Mouse (Mus musculus) hindbrain, embryonic 10.5 days (tissue): Measurements from ENCODE around the gene Mok. TPM values are rescaled to one million over a fixed set of nuclear protein-coding genes. Genes with fewer than 3 reads are reported as not detected.

Source experiments
- DNase-seq: peaks from one replicate; pipeline ENCODE4 v3.0.0-alpha.2; 2017; ENCODE audit warnings: low spot score
- H3K27ac ChIP-seq: fragments of 300-500 bp; sonication (generic); 2 replicates; pipeline ENCODE4 v1.5.1; 2016; ENCODE audit warnings: mild to moderate bottlenecking, moderate library complexity
- H3K27me3 ChIP-seq: fragments of 300-500 bp; sonication (generic); 2 replicates; pipeline ENCODE4 v1.6.1; 2016; ENCODE audit warnings: mild to moderate bottlenecking; ENCODE audit not compliant: poor library complexity, insufficient read depth, severe bottlenecking
- H3K36me3 ChIP-seq: fragments of 300-500 bp; sonication (generic); 2 replicates; pipeline ENCODE4 v1.6.1; 2016; ENCODE audit warnings: mild to moderate bottlenecking, moderate library complexity
- H3K4me1 ChIP-seq: fragments of 300-500 bp; sonication (generic); replicated peaks from 2 replicates; pipeline ENCODE4 v1.6.1; 2016; ENCODE audit warnings: mild to moderate bottlenecking
- H3K4me3 ChIP-seq: fragments of 300-500 bp; sonication (generic); 2 replicates; pipeline ENCODE4 v1.5.1; 2016; ENCODE audit warnings: mild to moderate bottlenecking, moderate library complexity
- H3K9me3 ChIP-seq: fragments of 300-500 bp; sonication (generic); 2 replicates; pipeline ENCODE4 v1.6.1; 2016; ENCODE audit warnings: mild to moderate bottlenecking, moderate library complexity
- WGBS: fragments of 180-500 bp; shearing (Covaris S2); methylation state at CpG from one replicate; pipeline ENCODE4 v1.1.7; 2016; 5-methylcytosine and 5-hydroxymethylcytosine counted together
- polyA plus RNA-seq: library from polyadenylated mRNA; unstranded; fragments of >200 nt; fragmentation: Nextera tagmentation; extraction: Ambion mirVana; gene quantifications from 2 replicates; pipeline ENCODE4 v1.2.1, GENCODE M21; 2016

Gene Mok
- polyA plus RNA-seq, 1 experiment from 2014 or later, result 14.2 TPM

- H3K27ac ChIP-seq, result no peak overlapping the region
- H3K4me3 ChIP-seq, result no peak overlapping the region
- DNase-seq, result no peak
- H3K27me3 ChIP-seq, result no peaks in the 10 kb centered on the region
- peaks cover 2% of the 10 kb centered on the region; the same call in 1 of the 2 replicates for H3K4me1 ChIP-seq
- no peaks in the 10 kb centered on the region for H3K9me3 ChIP-seq
- 91% methylated on average over 10 of the region's 10 CpGs for WGBS
- no peaks in the 10 kb centered on the region for H3K36me3 ChIP-seq
Observed at GRCm38 (mm10) chr12:110770479-110771247, 70.1 kb downstream of the Mok start.

GRCm38 (mm10) chr12:110769660-110770297 lies 71.0 kb downstream of the Mok start:
- Histone ChIP-seq H3K4me3 (no peak overlapping the region), H3K27me3 (no peaks in the 10 kb centered on the region), H3K9me3 (no peaks in the 10 kb centered on the region), H3K27ac (no peak overlapping the region), H3K4me1 (no peaks in the 10 kb centered on the region), H3K36me3 (no peaks in the 10 kb centered on the region)
- WGBS, result 86% methylated on average over 6 of the region's 6 CpGs
- DNase-seq, result no peak

- no peak for DNase-seq
- Histone ChIP-seq H3K36me3 (no peaks in the 10 kb centered on the region), H3K4me1 (no peaks in the 10 kb centered on the region), H3K27ac (no peak overlapping the region), H3K4me3 (no peak overlapping the region), H3K27me3 (no peaks in the 10 kb centered on the region), H3K9me3 (no peaks in the 10 kb centered on the region)
Observed at GRCm38 (mm10) chr12:110768562-110768961, 72.2 kb downstream of the Mok start.

- Histone ChIP-seq H3K9me3 (no peaks in the 10 kb centered on the region), H3K27me3 (no peaks in the 10 kb centered on the region), H3K4me3 (no peak overlapping the region), H3K36me3 (peaks cover 7% of the 10 kb centered on the region), H3K27ac (no peak overlapping the region), H3K4me1 (peaks cover 5% of the 10 kb centered on the region)
- DNase-seq, result no peak
- 92% methylated on average over 5 of the region's 5 CpGs for WGBS
Observed at GRCm38 (mm10) chr12:110764531-110764930, 76.2 kb downstream of the Mok start.

- H3K4me1 ChIP-seq, result peaks cover 5% of the 10 kb centered on the region
- WGBS, result 93% methylated on average over 2 of the region's 2 CpGs
- DNase-seq, result no peak
- no peak overlapping the region for H3K4me3 ChIP-seq
- peaks cover 7% of the 10 kb centered on the region for H3K36me3 ChIP-seq
- H3K27me3 ChIP-seq, result no peaks in the 10 kb centered on the region
- no peaks in the 10 kb centered on the region for H3K9me3 ChIP-seq
- no peak overlapping the region for H3K27ac ChIP-seq
Observed at GRCm38 (mm10) chr12:110762321-110762720, 78.4 kb downstream of the Mok start.

- Histone ChIP-seq H3K9me3 (peaks cover 6% of the 10 kb centered on the region; the same call in 1 of the 2 replicates), H3K27me3 (no peaks in the 10 kb centered on the region), H3K36me3 (peaks cover 28% of the 10 kb centered on the region), H3K4me1 (peaks cover 5% of the 10 kb centered on the region), H3K27ac (no peak overlapping the region), H3K4me3 (no peak overlapping the region)
- 96% methylated on average over 8 of the region's 8 CpGs for WGBS
- DNase-seq, result no peak
Observed at GRCm38 (mm10) chr12:110758932-110759331, 81.8 kb downstream of the Mok start.

Other genes starting within 250 kb of the Mok start
- gene Dync1h1, start 239.5 kb downstream of the Mok start, polyA plus RNA-seq, result 70.8 and 74.2 TPM in 2 replicates
- gene 1700001K19Rik, start 158.3 kb downstream of the Mok start, polyA plus RNA-seq, result 0.34 TPM in 1 of 2 replicates, not detected in the other
- 893 and 1,134 TPM in 2 replicates for gene Hsp90aa1, start 138.2 kb downstream of the Mok start, polyA plus RNA-seq
- gene Wdr20, start 103.0 kb downstream of the Mok start, polyA plus RNA-seq, result 23.3 and 24.4 TPM in 2 replicates
- 4.2 and 5.1 TPM in 2 replicates for gene Zfp839, start 9.3 kb upstream of the Mok start, polyA plus RNA-seq
- gene Cinp, start 48.2 kb upstream of the Mok start, polyA plus RNA-seq, result 82.0 and 92.8 TPM in 2 replicates
- 6.5 and 7.0 TPM in 2 replicates for gene Tecpr2, start 48.3 kb upstream of the Mok start, polyA plus RNA-seq
- gene Ankrd9, start 138.1 kb upstream of the Mok start, polyA plus RNA-seq, result 16.2 and 16.6 TPM in 2 replicates
- gene Rcor1, start 198.4 kb upstream of the Mok start, polyA plus RNA-seq, result 5.0 and 6.6 TPM in 2 replicates